Mouse (Mus musculus): ENCODE data around the gene Taok2.
A peak's percentile ranks its signal among the peaks of the same experiment; 100 is the strongest.

The Taok2 gene

DNA sequence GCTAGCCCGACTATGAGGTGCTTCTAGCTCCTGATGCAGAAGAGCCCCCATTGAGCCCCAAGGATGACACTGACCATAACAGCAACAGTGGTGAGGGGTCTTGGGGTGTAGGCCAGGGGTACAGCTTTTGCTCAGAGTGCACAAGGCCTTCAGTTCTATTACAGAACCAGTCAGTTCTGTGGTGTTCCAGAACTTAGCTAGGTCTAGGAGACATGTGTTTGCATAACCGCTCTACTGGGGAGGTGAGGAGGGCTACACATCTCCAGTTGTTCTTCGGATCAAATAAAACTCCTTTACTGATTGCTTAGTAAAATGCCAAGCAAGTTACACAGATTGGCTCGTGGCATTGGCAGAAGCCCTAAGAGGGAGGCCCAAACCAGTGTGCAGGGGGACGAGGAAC lies 53.0 kb downstream of the Taok2 start, which contains the start of gene 4930451I11Rik:
Gene 4930451I11Rik (minus strand): TSS at position 101 of the 400 bp plus-strand sequence.
- no peak for DNase-seq (ENCODE audit: low read depth, low spot score)

- no peak for DNase-seq (ENCODE audit: low read depth, low spot score)
These were observed 58.6 kb downstream of the Taok2 start for GRCm38 (mm10) chr7:126825952-126826351.

- no peak for DNase-seq (ENCODE audit: low read depth, low spot score)
These were observed 59.1 kb downstream of the Taok2 start for GRCm38 (mm10) chr7:126825403-126825802.

- DNase-seq (ENCODE audit: low read depth, low spot score): no peak
These were observed 60.6 kb downstream of the Taok2 start for GRCm38 (mm10) chr7:126823940-126824339.

DNA sequence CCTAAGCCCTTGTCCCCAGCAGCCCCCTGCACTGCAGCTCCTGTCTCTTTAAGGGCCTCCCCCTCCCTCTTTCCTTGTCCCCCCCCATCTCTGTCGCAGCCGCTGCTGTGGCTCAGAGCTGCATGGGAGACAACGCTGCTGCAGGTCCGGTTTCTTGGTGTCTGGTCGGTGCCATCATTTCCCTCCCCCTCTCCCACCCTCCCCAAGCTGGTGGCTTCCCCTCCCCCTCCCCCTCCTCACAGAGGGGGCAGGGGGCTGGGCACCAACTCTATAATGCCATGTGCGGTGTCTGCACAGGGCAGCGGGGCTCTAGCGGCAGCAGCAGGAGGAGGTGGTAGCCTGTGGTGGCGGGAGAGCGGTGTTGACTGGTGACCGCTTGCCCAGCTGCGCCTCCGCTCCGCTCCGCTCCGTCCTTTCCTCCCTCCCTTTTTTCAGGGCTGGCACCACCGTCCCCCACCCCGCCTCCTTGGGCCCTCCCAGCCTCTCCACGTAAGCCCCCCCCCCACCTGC lies 61.2 kb downstream of the Taok2 start:
- DNase-seq (ENCODE audit: low read depth, low spot score): no peak

DNA sequence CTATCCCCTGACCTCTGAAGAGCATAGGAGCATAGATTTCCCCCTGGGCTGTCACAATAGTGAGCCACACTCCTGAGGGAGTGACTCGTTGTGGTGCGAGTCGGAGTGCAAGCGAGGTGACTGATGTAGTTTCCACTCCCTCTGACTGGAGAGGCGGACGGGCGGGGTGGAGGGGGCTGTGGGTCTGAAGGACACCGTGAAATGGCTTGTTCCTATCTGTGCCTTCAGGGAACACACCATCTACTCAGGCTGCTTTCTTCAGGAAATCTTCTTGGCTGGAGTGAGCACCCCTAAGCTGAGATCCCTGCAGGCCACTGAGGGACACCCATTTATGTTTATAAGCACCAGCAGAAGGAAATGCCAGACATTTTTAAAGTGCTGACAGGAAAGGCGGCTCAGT lies 61.8 kb downstream of the Taok2 start:
- DNase-seq (ENCODE audit: low read depth, low spot score): no peak

DNA sequence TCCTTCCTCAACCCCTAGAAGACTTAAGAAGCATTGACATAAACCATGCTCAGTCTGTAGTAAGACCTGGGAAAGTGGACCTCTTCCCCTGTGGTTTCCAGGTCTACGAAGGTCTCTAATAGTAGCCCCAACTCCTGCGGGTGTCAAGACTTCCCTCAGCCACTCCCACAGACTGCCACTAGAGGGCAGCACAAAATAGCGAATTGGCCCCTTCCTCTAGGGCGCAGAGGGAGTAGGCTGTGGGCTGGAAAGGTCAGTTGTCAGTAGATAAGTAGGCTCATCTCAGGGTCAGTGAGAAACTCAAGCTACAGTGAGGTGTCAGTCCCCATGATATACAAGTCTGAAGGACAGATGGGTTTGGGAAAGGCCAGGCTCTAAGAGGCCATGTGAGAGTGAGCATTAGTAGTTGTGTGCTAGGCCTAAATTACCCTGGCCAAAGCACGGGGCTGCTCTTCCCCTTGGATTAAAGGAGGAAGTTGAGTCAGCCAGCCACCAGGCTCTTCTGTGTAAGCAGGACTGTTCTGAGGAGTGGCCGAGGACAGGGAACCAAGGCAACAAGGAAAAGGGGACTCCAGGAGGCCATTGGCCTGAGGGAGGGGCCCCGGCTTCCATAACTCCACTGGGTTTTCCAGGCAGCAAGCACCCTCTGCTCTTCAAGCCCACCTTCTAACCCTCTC lies 62.5 kb downstream of the Taok2 start:
- DNase-seq (ENCODE audit: low read depth, low spot score): peak; percentile 81

GRCm38 (mm10) chr7:126818818-126819217 lies 65.7 kb downstream of the Taok2 start:
- DNase-seq (ENCODE audit: low read depth, low spot score): no peak

- peak; percentile 57 for DNase-seq (ENCODE audit: low read depth, low spot score)
These were observed 66.9 kb downstream of the Taok2 start for GRCm38 (mm10) chr7:126817595-126817994.

- DNase-seq (ENCODE audit: low read depth, low spot score): no peak
These were observed 68.0 kb downstream of the Taok2 start for GRCm38 (mm10) chr7:126816494-126816893.

- no peak for DNase-seq (ENCODE audit: low read depth, low spot score)
These were observed 68.7 kb downstream of the Taok2 start for GRCm38 (mm10) chr7:126815726-126816222.
